Comparison of ENCODE assay signal across 18 mouse cellular contexts in genomic region chr14:33230672-33231071, GRCm38 (mm10).
"Had no signal": no experiment of that assay in that cellular context is flagged by ENCODE, and none has a peak within 500 bp of the region (broad histone marks: within the 10 kb centered on the region; RNA-seq: fewer than 3 reads in every experiment).

No protein-coding gene starts in this region.

- H3K4me3 ChIP-seq: kidney, embryonic 15.5 days; layer of hippocampus, adult 2 months; limb, embryonic 13.5 days; liver, embryonic 15.5 days; midbrain, embryonic 15.5 days; neural tube, embryonic 13.5 days; stomach, embryonic 15.5 days had no signal

- H3K4me2 ChIP-seq: kidney, embryonic 15.5 days; limb, embryonic 13.5 days; liver, embryonic 15.5 days; midbrain, embryonic 11.5 days; midbrain, embryonic 15.5 days; neural tube, embryonic 13.5 days; stomach, embryonic 15.5 days had no signal

- H3K27ac ChIP-seq: kidney, embryonic 15.5 days; layer of hippocampus, adult 2 months; limb, embryonic 13.5 days; liver, embryonic 15.5 days; midbrain, embryonic 15.5 days; neural tube, embryonic 13.5 days; stomach, embryonic 15.5 days had no signal

- DNase-seq: kidney, adult 11 months; kidney, postnatal 25 days; left cerebral cortex, postnatal 4 days; lung, adult 2 months; lung, postnatal 10 days; lung, postnatal 4 days; right cerebral cortex, postnatal 14 days; thymus, adult 2 months; thymus, postnatal 25 days had no signal

- ATAC-seq: midbrain, embryonic 15.5 days had no signal

- H3K36me3 ChIP-seq: kidney, embryonic 15.5 days; limb, embryonic 13.5 days; liver, embryonic 15.5 days; midbrain, embryonic 15.5 days; neural tube, embryonic 13.5 days; stomach, embryonic 15.5 days had no signal

- H3K9ac ChIP-seq: kidney, embryonic 15.5 days; limb, embryonic 13.5 days; liver, embryonic 15.5 days; midbrain, embryonic 15.5 days; neural tube, embryonic 13.5 days; stomach, embryonic 15.5 days had no signal

- H3K4me1 ChIP-seq: kidney, embryonic 15.5 days; liver, embryonic 15.5 days; midbrain, embryonic 15.5 days; neural tube, embryonic 13.5 days; stomach, embryonic 15.5 days had no signal

- H3K27me3 ChIP-seq: kidney, embryonic 15.5 days; limb, embryonic 13.5 days; liver, embryonic 15.5 days; midbrain, embryonic 15.5 days; neural tube, embryonic 13.5 days; stomach, embryonic 15.5 days had no signal

- H3K9me3 ChIP-seq: kidney, embryonic 15.5 days; limb, embryonic 13.5 days; liver, embryonic 15.5 days; megakaryocyte, embryonic 14.5 days; midbrain, embryonic 15.5 days; neural tube, embryonic 13.5 days; stomach, embryonic 15.5 days had no signal
